Mouse (Mus musculus) intestine, embryonic 16.5 days (tissue): ENCODE measurements at regions not wholly inside any gene's neighbourhood (a gene's known extent, or its start where the extent isn't known, plus 50 kb on each side); places are given as distances from the start of the nearest gene placed in this dataset.

Source experiments
- ATAC-seq: fragments of 200-750 bp; cut with Nextera tagmentation; 2 replicates; pipeline ENCODE4 v1.8.0; 2017; ENCODE audit warnings: moderate TSS enrichment, moderate library complexity
- H3K27ac ChIP-seq: fragments of 300-500 bp; sonication (generic); 2 replicates; pipeline ENCODE4 v1.5.1; 2014; ENCODE audit warnings: mild to moderate bottlenecking, low read length
- H3K27me3 ChIP-seq: fragments of 300-500 bp; sonication (generic); replicated peaks from 2 replicates; pipeline ENCODE4 v1.6.1; 2014; ENCODE audit warnings: low read length, control low read depth, mixed read lengths; ENCODE audit not compliant: control insufficient read depth, insufficient read depth
- H3K36me3 ChIP-seq: fragments of 300-500 bp; sonication (generic); 2 replicates; pipeline ENCODE4 v1.6.1; 2014; ENCODE audit warnings: low read length, control low read depth; ENCODE audit not compliant: control insufficient read depth, insufficient read depth
- H3K4me1 ChIP-seq: fragments of 300-500 bp; sonication (generic); 2 replicates; pipeline ENCODE4 v1.6.1; 2014; ENCODE audit warnings: low read length, control low read depth, mixed read lengths; ENCODE audit not compliant: control insufficient read depth, insufficient read depth
- H3K4me2 ChIP-seq: fragments of 300-500 bp; sonication (generic); 2 replicates; pipeline ENCODE4 v1.6.1; 2014; ENCODE audit warnings: low read depth, low read length, control low read depth
- H3K4me3 ChIP-seq: fragments of 300-500 bp; sonication (generic); 2 replicates; pipeline ENCODE4 v1.5.1; 2014; ENCODE audit warnings: mild to moderate bottlenecking, low read length
- H3K9ac ChIP-seq: fragments of 300-500 bp; sonication (generic); 2 replicates; pipeline ENCODE4 v1.6.1; 2014; ENCODE audit warnings: low read depth, low read length
- H3K9me3 ChIP-seq: fragments of 300-500 bp; sonication (generic); 2 replicates; pipeline ENCODE4 v1.6.1; 2016; ENCODE audit warnings: low read length, control low read depth; ENCODE audit not compliant: control insufficient read depth
- WGBS: fragments of 180-500 bp; shearing (Covaris S2); extraction: QIAGEN DNeasy Blood & Tissue Kit; methylation state at CpG from one replicate; pipeline ENCODE4 v1.1.7; 2014; 5-methylcytosine and 5-hydroxymethylcytosine counted together

GRCm38 (mm10) chr13:42392701-42393100 is 91.4 kb downstream of the Edn1 start:
- H3K4me2 ChIP-seq: no peak overlapping the region
- no peaks in the 10 kb centered on the region for H3K36me3 ChIP-seq
- H3K9ac ChIP-seq: no peak overlapping the region
- no peak overlapping the region for H3K27ac ChIP-seq
- H3K27me3 ChIP-seq: no peaks in the 10 kb centered on the region
- no peaks in the 10 kb centered on the region for H3K4me1 ChIP-seq
- ATAC-seq: no peak
- H3K4me3 ChIP-seq: no peak overlapping the region
- H3K9me3 ChIP-seq: no peaks in the 10 kb centered on the region
- WGBS: 93% methylated on average over 7 of the region's 7 CpGs

DNA sequence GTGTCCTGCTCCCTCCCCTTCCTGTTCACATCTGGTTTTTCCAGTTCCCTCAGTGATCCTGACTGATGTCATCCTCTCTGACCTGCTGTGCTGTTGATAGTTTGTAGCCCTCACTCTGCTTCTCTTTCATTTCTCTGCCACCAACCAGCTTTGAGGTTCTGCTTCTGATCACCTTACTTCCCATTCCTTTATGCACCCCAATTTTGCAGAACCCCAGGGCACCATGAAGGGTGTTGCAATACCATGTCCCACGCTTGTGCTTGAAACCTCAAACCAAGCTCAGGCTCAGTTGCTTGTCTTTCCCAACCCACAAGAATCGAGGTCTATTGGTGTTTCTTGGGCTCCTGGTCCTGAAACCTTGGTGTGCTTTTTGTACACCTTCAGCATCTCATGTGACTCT is 93.3 kb downstream of the Edn1 start:
- Histone ChIP-seq H3K9me3 (no peaks in the 10 kb centered on the region), H3K4me1 (no peaks in the 10 kb centered on the region), H3K36me3 (no peaks in the 10 kb centered on the region), H3K27me3 (no peaks in the 10 kb centered on the region), H3K4me3 (no peak overlapping the region), H3K27ac (no peak overlapping the region), H3K9ac (no peak overlapping the region), H3K4me2 (no peak overlapping the region)
- ATAC-seq: no peak
- 67% methylated on average over 2 of the region's 2 CpGs for WGBS

- no peaks in the 10 kb centered on the region for H3K36me3 ChIP-seq
- H3K27ac ChIP-seq: no peak overlapping the region
- WGBS: 44% methylated on average over 2 of the region's 2 CpGs
- H3K4me1 ChIP-seq: no peaks in the 10 kb centered on the region
- H3K4me3 ChIP-seq: no peak overlapping the region
- H3K4me2 ChIP-seq: no peak overlapping the region
- H3K9me3 ChIP-seq: no peaks in the 10 kb centered on the region
- H3K27me3 ChIP-seq: no peaks in the 10 kb centered on the region
- ATAC-seq: no peak
- H3K9ac ChIP-seq: no peak overlapping the region
Measured at GRCm38 (mm10) chr13:42401513-42401912, 100.2 kb downstream of the Edn1 start.

DNA sequence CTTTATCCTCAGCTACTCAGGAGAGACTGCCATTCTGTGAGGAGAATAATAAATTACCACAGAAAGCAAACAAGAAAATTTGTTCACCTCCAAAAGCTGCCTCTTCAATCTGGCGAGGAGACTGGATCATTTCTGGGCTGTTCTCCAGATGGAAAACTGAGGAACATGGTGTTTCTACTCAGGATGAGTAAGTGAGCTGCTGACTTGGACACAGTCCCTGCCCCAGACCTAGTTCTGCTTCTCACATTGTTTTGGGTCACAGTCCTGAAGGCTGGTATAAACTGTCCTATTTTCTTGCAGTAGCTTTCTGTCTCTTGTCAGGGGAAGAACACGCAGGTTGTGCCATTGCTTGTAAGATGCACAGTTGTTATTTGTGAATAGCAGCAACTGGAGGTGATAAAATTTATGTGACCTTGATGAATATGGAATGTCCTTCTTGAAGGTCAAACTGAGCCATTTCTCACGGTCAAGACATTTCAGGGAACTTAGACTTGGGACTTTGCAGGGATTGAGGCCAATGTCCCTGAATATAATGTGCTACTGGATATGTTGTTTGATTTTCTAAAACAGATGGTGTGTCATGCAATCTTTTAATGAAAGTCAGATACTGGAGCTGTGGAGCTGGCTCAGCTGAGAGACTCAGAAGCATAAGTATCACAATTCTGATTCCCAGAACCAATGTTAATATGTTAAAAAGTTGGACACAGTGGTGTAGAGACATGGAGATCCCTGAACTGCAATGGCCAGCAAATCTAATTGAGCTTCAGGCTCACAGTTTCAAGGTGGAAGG is 102.2 kb downstream of the Edn1 start:
- ATAC-seq: no peak
- Histone ChIP-seq H3K27ac (no peak overlapping the region), H3K4me1 (no peaks in the 10 kb centered on the region), H3K36me3 (no peaks in the 10 kb centered on the region), H3K27me3 (no peaks in the 10 kb centered on the region), H3K9ac (no peak overlapping the region), H3K9me3 (no peaks in the 10 kb centered on the region), H3K4me3 (no peak overlapping the region), H3K4me2 (no peak overlapping the region)
- WGBS: 68% methylated on average over 3 of the region's 3 CpGs

DNA sequence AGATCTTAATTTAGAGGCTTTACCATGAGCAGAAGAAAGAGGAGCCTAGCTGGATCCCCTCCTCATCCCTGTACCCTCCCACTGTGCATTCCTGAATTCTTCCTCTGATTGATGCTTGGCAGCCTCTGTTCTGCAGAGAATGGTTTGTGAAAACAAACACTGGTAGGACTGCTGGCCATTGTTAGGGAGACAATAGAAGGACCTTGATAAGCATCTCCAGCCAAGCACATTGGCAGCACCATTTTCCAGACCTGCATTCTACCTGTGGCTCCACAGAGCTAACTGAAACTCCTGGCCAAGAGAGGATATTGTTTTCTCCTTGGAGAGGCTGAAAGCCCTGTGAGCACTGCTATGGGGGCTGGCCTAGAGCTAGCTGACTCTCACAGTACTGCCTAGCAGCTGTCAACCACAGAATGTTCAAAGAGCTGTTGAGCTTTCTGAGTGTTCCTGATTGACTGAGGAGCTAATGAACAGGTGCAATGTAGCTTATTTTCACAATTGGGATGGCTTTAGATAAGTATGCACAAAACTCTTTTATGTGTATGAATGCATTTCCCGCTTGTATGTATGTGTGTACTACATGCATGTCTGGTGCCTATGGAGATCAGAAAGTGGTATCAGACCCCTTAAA is 111.5 kb downstream of the Edn1 start:
- ATAC-seq: no peak
- Histone ChIP-seq H3K4me1 (no peaks in the 10 kb centered on the region), H3K4me2 (no peak overlapping the region), H3K4me3 (no peak overlapping the region), H3K9me3 (no peaks in the 10 kb centered on the region), H3K36me3 (no peaks in the 10 kb centered on the region), H3K9ac (no peak overlapping the region), H3K27me3 (no peaks in the 10 kb centered on the region), H3K27ac (no peak overlapping the region)
- WGBS: 92% methylated on average over 1 of the region's 1 CpGs

GRCm38 (mm10) chr13:42446921-42447320 is 145.6 kb downstream of the Edn1 start:
- Histone ChIP-seq H3K27me3 (no peaks in the 10 kb centered on the region), H3K27ac (no peak overlapping the region), H3K4me3 (no peak overlapping the region), H3K4me2 (no peak overlapping the region), H3K36me3 (no peaks in the 10 kb centered on the region), H3K9me3 (no peaks in the 10 kb centered on the region), H3K4me1 (no peaks in the 10 kb centered on the region), H3K9ac (no peak overlapping the region)
- WGBS: 0% methylated on average over 1 of the region's 1 CpGs
- ATAC-seq: no peak

- ATAC-seq: no peak
- H3K4me2 ChIP-seq: no peak overlapping the region
Measured at GRCm38 (mm10) chr13:42453665-42454064, 152.4 kb downstream of the Edn1 start.

GRCm38 (mm10) chr13:42459892-42460291 is 158.6 kb downstream of the Edn1 start:
- 71% methylated on average over 3 of the region's 3 CpGs for WGBS
- no peak overlapping the region for H3K4me2 ChIP-seq

More at GRCm38 (mm10) chr13:42453665-42454064, 152.4 kb downstream of the Edn1 start:
- no peak overlapping the region for H3K27ac ChIP-seq
- H3K36me3 ChIP-seq: no peaks in the 10 kb centered on the region
- H3K27me3 ChIP-seq: no peaks in the 10 kb centered on the region
- no peak overlapping the region for H3K4me3 ChIP-seq
- 71% methylated on average over 5 of the region's 5 CpGs for WGBS
- H3K4me1 ChIP-seq: no peaks in the 10 kb centered on the region
- H3K9me3 ChIP-seq: no peaks in the 10 kb centered on the region
- no peak overlapping the region for H3K9ac ChIP-seq

DNA sequence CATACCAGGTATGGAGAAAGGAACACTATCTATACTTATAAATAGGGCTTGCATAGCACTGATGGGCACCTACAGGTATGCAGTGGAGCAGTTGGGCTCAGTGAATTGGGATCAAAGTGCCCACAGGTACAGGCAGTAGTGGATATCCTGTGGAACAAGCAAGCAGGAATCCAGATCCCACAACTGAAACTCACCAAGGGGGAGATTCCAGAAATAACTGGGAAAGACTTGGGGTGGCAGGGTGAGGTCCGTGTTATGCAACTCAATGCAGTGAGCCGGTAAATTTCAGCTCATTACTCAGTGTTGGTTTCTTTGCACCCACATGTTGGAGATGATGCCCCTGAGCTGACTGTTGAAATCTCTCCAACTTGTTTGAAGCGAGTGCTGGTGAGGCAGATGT is 177.5 kb downstream of the Edn1 start:
- 89% methylated on average over 3 of the region's 3 CpGs for WGBS
- H3K4me3 ChIP-seq: no peak overlapping the region
- no peak for ATAC-seq

More at GRCm38 (mm10) chr13:42459892-42460291, 158.6 kb downstream of the Edn1 start:
- no peaks in the 10 kb centered on the region for H3K9me3 ChIP-seq
- ATAC-seq: no peak
- no peak overlapping the region for H3K4me3 ChIP-seq
- H3K9ac ChIP-seq: no peak overlapping the region
- no peaks in the 10 kb centered on the region for H3K36me3 ChIP-seq
- H3K4me1 ChIP-seq: no peaks in the 10 kb centered on the region
- no peaks in the 10 kb centered on the region for H3K27me3 ChIP-seq
- no peak overlapping the region for H3K27ac ChIP-seq

More for the DNA sequence above, 177.5 kb downstream of the Edn1 start:
- no peak overlapping the region for H3K9ac ChIP-seq
- H3K27me3 ChIP-seq: no peaks in the 10 kb centered on the region
- H3K36me3 ChIP-seq: no peaks in the 10 kb centered on the region
- no peak overlapping the region for H3K4me2 ChIP-seq
- H3K9me3 ChIP-seq: no peaks in the 10 kb centered on the region
- H3K4me1 ChIP-seq: no peaks in the 10 kb centered on the region
- H3K27ac ChIP-seq: no peak overlapping the region
